Mouse (Mus musculus) cerebellum, adult 9-11 months (tissue): ENCODE results near the gene Kcnk18.

Experiments used
- DNase-seq: peaks from one replicate; pipeline ENCODE4 v3.0.0; 2022

Kcnk18 gene

GRCm38 (mm10) chr19:59218991-59219390 is at the start of gene Kcnk18:
Gene Kcnk18, plus strand, starts transcription at chr19:59219214.
- DNase-seq, result no peak

DNA sequence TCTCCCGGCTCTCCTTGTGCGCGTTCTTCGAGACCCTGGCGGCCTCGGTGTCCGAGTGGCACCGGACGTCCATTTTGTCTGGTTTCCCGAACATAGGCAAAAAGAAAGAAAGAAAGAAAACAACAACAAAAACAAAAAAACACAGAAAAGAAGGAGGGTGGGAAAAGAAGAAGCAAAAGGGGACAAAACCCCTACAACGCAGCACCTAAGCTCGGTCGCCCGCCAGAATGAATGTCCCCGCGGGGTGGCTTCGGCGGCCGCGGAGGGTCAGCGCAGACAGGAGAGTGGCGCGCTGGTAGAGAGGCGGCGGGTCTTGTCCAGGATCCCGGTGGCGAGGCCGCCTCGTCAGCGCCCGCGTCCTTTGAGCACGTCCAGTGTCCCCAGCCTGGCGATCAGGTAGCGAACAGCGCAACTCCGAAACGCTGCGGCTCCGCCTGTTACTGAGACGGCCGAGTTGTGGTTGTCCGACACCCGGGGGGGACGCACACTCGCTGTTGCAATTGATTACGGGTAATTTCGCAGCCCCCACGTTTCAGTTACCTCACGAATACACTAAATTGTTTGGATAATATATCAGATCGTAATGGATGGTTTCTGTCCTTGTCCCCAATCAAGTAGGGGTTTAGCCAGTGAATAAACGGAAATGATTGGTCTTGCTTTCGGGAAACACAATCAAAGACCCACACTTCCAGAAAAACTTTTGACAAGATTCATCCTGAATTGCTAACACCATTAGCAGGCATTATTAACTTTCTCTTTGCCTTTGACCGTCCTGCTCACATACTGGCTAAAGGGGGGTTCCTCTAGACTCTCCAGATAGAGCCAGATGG is 48.9 kb upstream of the Kcnk18 start, which contains the start of gene Vax1:
Gene Vax1, minus strand, starts transcription at position 121 of the 830 bp plus-strand sequence.
- no peak for DNase-seq

DNA sequence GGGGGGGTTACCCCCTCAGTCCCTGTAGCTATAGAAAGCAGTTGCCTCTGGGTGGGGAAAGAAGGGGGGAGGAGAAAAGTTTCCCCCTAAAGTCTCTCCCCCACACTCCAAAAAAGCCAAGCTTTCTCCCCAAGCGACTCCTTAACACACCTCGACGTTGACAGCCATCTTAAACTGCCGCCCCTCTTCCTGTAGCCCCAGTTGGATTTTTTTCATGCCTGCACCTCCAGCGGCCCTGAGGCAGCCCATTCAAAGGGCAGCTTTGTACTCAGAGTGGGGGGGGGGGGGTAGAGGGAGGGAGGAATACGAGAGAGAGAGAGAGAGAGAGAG is 48.3 kb upstream of the Kcnk18 start:
- DNase-seq, result no peak

- no peak for DNase-seq
Measured at GRCm38 (mm10) chr19:59171151-59171870, 47.7 kb upstream of the Kcnk18 start.

DNA sequence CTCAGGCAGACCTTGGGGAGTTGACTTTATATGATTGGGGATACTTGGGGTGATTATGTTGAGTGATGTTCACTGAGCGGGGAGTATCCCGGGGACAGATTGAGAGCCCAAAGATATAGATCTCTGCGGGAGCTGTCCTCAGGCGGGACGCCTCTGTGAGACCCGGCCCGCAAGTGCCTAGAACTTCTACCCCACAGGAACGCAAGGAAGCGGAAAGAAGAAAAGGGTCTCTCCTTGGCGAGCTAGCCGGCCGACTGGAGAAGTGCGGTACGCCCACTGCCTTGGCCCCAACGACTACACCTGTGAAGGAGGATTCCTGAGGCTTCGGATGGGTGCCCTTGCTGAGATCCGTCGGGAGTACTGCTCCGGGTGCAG is 47.2 kb upstream of the Kcnk18 start:
- no peak for DNase-seq

DNA sequence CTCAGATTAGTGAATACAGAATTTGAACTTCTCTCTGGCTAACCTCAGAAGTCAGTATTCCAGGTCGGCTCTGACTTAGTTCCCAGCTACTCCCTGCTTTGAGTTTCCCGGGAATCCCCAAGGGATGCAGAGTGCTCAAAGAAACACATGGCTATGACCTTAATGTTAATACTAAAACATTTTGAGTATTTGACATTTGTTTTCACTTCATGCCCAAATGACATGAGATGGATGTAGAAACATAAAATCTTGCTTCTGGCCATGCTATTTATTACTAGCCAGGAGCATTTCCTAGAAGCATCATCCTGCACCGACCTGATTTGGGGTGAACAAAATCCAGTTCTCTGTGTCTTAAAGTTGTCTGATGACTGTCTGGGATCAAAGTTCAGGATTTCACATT is 46.2 kb upstream of the Kcnk18 start:
- no peak for DNase-seq

DNA sequence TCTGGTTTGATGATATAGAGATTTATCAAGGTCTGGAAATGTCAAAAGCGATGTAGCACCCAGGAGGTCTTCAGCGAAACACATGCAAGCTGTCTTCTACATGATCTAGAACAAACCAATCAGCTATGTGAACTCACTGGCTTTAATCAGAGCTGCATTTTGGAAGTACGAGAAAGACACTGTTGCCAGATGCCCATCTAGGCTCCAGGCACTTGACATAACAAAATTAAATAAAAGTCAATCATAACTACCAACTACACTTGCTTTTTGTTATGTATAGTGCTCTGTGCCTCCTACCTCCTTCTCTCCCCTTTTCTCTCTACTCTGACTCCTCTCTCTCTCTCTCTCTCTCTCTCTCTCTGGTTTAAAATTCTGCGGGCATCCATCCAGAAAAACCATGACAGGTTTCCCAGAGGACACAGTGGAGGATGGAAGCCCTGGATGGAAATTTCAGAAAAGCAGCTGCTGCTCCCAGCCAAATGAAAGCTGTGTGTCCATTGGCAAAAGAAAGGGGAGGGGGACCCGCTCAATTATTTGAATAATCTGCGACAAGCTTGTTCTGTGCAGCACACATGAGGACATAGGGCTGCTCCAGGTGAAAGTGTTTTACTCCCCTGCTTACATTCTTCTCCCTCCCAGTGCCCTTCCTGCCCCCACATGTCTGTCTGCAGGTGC is 45.5 kb upstream of the Kcnk18 start:
- no peak for DNase-seq

- DNase-seq, result no peak
Measured at GRCm38 (mm10) chr19:59184000-59184399, 35.0 kb upstream of the Kcnk18 start.

DNA sequence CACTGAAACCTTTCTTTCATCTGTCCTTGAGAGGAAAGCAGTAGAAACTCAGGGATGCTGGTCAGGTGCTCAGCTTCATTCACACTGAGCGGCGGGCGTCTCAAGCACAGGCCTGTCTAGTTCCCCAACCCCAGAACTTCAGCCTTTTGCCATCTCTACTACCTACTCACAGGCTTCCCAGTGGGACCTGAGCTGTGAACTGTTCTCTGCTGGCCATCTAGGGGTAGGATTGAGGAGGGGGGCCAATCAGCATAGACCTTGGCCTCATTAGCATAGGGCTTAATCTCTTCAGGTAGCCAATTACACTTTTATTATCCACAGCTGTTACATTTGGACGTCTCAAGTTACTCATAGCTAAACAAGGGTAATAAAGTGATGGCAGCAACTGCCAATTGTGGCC is 30.0 kb upstream of the Kcnk18 start:
- DNase-seq, result no peak

- no peak for DNase-seq
Measured at GRCm38 (mm10) chr19:59190431-59191122, 28.4 kb upstream of the Kcnk18 start.

GRCm38 (mm10) chr19:59191123-59191505 is 27.9 kb upstream of the Kcnk18 start:
- DNase-seq, result no peak

DNA sequence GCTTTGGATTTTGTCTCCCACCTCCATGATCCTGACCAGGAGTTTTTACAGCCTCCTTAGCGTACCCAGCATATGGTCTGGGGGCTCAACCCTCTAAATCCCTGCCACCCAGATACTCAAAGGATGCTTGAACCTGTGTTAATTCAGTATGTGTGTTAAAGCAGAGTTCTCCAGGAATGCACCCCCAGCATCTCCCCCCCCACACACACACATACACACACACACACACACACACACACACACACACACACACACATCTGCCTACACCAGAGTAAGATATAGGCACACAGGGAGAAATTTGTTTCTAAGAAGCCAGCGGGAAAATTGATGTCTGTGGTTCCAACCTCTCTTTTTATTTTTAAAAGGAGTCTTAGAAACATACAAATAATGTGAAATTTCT is 26.5 kb upstream of the Kcnk18 start:
- DNase-seq, result no peak

- DNase-seq, result no peak
Measured at GRCm38 (mm10) chr19:59193456-59193855, 25.6 kb upstream of the Kcnk18 start.

GRCm38 (mm10) chr19:59193986-59194820 is 24.8 kb upstream of the Kcnk18 start:
- no peak for DNase-seq

DNA sequence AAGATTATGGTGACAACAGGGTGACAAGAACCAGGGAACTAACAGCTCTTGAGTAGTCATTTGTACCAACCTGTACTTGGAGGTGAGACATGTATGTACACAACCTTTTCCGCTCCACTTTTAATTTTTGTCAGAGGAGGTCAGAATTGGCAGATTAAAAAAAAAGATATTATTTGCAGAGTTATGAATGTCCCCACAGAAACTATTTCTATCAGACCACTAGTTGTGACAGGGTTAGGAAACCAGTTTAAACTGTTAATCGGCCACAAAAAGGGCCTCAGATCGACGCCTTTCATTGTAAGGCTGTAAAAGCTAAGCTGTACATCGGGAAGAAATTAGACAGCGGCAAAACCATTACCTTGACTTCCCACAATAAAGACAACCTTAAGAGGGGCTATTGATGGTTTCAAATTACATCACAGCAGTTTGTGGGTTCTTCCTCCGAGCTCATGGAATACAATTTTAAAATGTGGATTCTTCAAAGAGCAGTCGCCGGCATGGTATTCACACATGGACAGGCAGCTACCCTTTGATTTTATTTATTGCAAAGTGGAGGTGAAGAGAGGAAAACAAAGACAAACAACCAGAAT is 23.7 kb upstream of the Kcnk18 start:
- no peak for DNase-seq

GRCm38 (mm10) chr19:59196111-59196666 is 22.8 kb upstream of the Kcnk18 start:
- no peak for DNase-seq

GRCm38 (mm10) chr19:59198161-59198560 is 20.9 kb upstream of the Kcnk18 start:
- DNase-seq, result peak; percentile 4

- DNase-seq, result peak; percentile 24
Measured at GRCm38 (mm10) chr19:59208475-59208874, 10.5 kb upstream of the Kcnk18 start.

- no peak for DNase-seq
Measured at GRCm38 (mm10) chr19:59208986-59209385, 10.0 kb upstream of the Kcnk18 start.

DNA sequence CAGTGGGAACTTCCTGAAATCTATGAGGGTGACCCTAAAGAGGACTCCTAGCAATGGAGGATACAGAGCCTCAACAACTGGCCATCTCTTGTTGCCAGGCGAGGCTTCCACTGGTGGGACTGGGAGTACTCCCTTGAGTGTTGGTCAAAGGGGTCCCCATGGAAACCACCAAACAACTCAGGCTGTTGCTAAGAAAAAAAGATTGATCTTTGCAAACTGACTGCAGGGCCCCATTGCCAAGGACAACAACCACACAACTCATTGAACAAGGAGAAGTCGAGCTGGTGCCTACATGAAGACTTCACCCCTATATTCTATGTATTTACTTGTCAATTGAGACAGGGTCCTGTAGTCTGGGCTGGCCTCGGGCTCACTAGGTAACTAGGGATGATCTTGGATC is 2.1 kb upstream of the Kcnk18 start:
- no peak for DNase-seq

DNA sequence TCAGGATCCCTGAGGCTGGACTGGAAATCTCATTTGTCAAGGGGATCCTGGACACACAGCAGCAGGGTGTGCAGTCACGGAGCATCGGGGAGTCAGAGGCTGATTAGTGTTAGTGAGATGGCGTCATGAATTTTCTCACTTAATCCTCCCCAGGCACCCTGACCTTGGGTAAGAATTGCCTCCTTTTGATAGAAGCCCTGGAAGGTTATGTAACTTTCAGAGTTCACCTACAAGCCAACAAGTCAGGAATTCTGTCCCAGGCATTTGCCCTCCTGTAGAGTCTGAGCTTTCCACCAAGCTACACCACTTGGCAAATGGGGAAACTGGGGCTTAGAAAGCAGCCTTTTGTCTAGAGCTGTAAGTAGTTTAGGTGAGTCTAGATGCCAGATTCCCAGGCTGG is 2.1 kb downstream of the Kcnk18 start:
- no peak for DNase-seq

DNA sequence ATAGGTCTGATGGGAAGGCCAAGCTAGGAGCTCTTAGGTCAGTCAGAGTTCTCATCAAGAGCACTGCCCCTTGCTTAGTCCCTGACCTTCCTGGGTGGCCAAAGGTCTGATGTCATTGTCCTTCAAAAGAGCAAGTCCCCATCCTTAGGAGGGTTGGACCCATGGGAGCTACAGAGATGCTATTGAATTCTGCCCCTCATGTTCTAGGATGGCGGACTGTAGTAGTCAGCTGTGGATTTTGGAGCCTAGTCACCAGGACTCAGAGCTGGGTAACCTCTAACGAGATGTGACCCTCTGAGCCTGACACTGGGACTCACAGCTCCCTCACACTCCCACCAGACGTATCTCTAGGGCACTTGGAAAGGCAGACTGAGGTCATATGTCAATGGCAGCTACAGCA is 9.4 kb downstream of the Kcnk18 start:
- DNase-seq, result no peak
